ENCODE assay signal across 19 mouse cellular contexts in genomic region chr4:55894116-55894885, GRCm38 (mm10).
DNase-seq lines count a peak whose midpoint lies in the region; ATAC-seq and TF ChIP-seq lines count a peak whose summit lies in the region.
"Had no signal": no experiment of that assay in that cellular context is flagged by ENCODE, and none has a peak within 500 bp of the region (broad histone marks: within the 10 kb centered on the region; RNA-seq: fewer than 3 reads in every experiment).

No protein-coding gene starts in this region.

- H3K9me3 ChIP-seq in intestine, embryonic 14.5 days (ENCODE audit: control insufficient read depth, low read length): no peaks in the 10 kb centered on the region
- no peaks in the 10 kb centered on the region for H3K9me3 ChIP-seq in intestine, embryonic 16.5 days (ENCODE audit: control insufficient read depth, low read length)
- H3K9me3 ChIP-seq in embryonic facial prominence, embryonic 14.5 days (ENCODE audit: control insufficient read depth, low read length): no peaks in the 10 kb centered on the region
- no peaks in the 10 kb centered on the region for H3K9me3 ChIP-seq in stomach, postnatal 0 days (ENCODE audit: control insufficient read depth, low read length)
- H3K9me3 ChIP-seq: forebrain, embryonic 13.5 days; neural tube, embryonic 12.5 days had no signal

- H3K4me3 ChIP-seq in intestine, embryonic 14.5 days (ENCODE audit: low read depth, low read length): no peak overlapping the region
- H3K4me3 ChIP-seq in intestine, embryonic 16.5 days (ENCODE audit: low read length): no peak overlapping the region
- H3K4me3 ChIP-seq in embryonic facial prominence, embryonic 14.5 days (ENCODE audit: low read depth, low read length): no peak overlapping the region
- H3K4me3 ChIP-seq in stomach, postnatal 0 days (ENCODE audit: low read depth, low read length): no peak overlapping the region
- H3K4me3 ChIP-seq: forebrain, embryonic 13.5 days; neural tube, embryonic 12.5 days had no signal

- no peak overlapping the region for H3K4me2 ChIP-seq in intestine, embryonic 14.5 days (ENCODE audit: low read length)
- no peak overlapping the region for H3K4me2 ChIP-seq in intestine, embryonic 16.5 days (ENCODE audit: low read depth, low read length)
- no peak overlapping the region for H3K4me2 ChIP-seq in embryonic facial prominence, embryonic 14.5 days (ENCODE audit: low read depth, low read length)
- no peak overlapping the region for H3K4me2 ChIP-seq in stomach, postnatal 0 days (replicated peaks; ENCODE audit: low read depth)
- H3K4me2 ChIP-seq: forebrain, embryonic 13.5 days; midbrain, embryonic 11.5 days; neural tube, embryonic 12.5 days had no signal

- no peak for ATAC-seq in intestine, embryonic 14.5 days (replicated peaks; ENCODE audit: low FRiP score, low TSS enrichment, low read depth)
- ATAC-seq in intestine, embryonic 16.5 days: no peak
- peak; percentile 15; the same call in 1 of the 2 replicates for ATAC-seq in embryonic facial prominence, embryonic 14.5 days (ENCODE audit: low read depth)
- ATAC-seq in stomach, postnatal 0 days (ENCODE audit: low FRiP score, low TSS enrichment): peak; percentile 45; the same call in 1 of the 2 replicates
- ATAC-seq in megakaryocyte progenitor cell, adult 5-6 weeks (replicated peaks; ENCODE audit: poor library complexity): no peak
- ATAC-seq: CD4-positive, CD25-positive, alpha-beta regulatory T cell, adult 4 months; forebrain, embryonic 13.5 days; lung, postnatal 0 days had no signal

- no peaks in the 10 kb centered on the region for H3K27me3 ChIP-seq in intestine, embryonic 14.5 days (replicated peaks; ENCODE audit: control insufficient read depth, insufficient read depth, low read length)
- no peaks in the 10 kb centered on the region for H3K27me3 ChIP-seq in intestine, embryonic 16.5 days (replicated peaks; ENCODE audit: control insufficient read depth, insufficient read depth, low read length)
- no peaks in the 10 kb centered on the region for H3K27me3 ChIP-seq in embryonic facial prominence, embryonic 14.5 days (replicated peaks; ENCODE audit: control insufficient read depth, insufficient read depth, low read length)
- no peaks in the 10 kb centered on the region for H3K27me3 ChIP-seq in stomach, postnatal 0 days (ENCODE audit: control insufficient read depth, insufficient read depth, low read length)
- H3K27me3 ChIP-seq: forebrain, embryonic 13.5 days; neural tube, embryonic 12.5 days had no signal

- H3K27ac ChIP-seq in intestine, embryonic 14.5 days (ENCODE audit: low read depth): 0 out of 2 replicates have a peak overlapping the region, but pooled peaks have one; percentile 4
- H3K27ac ChIP-seq in intestine, embryonic 16.5 days (ENCODE audit: low read length): no peak overlapping the region
- H3K27ac ChIP-seq in embryonic facial prominence, embryonic 14.5 days (replicated peaks; ENCODE audit: low read depth, low read length): 0 out of 2 replicates have a peak overlapping the region, but pooled peaks have one; percentile 28
- H3K27ac ChIP-seq in stomach, postnatal 0 days (replicated peaks): peak overlapping the region; percentile 35; the same call in 1 of the 2 replicates
- H3K27ac ChIP-seq: forebrain, embryonic 13.5 days; liver, embryonic 14.5 days; neural tube, embryonic 12.5 days had no signal

- WGBS in intestine, embryonic 14.5 days: 46% methylated on average over 12 of the region's 12 CpGs
- 55% methylated on average over 12 of the region's 12 CpGs for WGBS in intestine, embryonic 16.5 days
- 41% methylated on average over 12 of the region's 12 CpGs for WGBS in embryonic facial prominence, embryonic 14.5 days
- WGBS in stomach, postnatal 0 days: 40% methylated on average over 12 of the region's 12 CpGs

- no peak overlapping the region for H3K9ac ChIP-seq in intestine, embryonic 14.5 days (ENCODE audit: low read length)
- H3K9ac ChIP-seq in intestine, embryonic 16.5 days (ENCODE audit: low read depth, low read length): no peak overlapping the region
- H3K9ac ChIP-seq in embryonic facial prominence, embryonic 14.5 days (ENCODE audit: low read depth, low read length): no peak overlapping the region
- H3K9ac ChIP-seq in stomach, postnatal 0 days (ENCODE audit: low read length): no peak overlapping the region
- H3K9ac ChIP-seq: forebrain, embryonic 13.5 days; liver, embryonic 14.5 days; neural tube, embryonic 12.5 days had no signal

- no peak for TF ChIP-seq EP300 in stomach, postnatal 0 days (optimal IDR thresholded peaks at IDR 0.05)

- no peak for TF ChIP-seq CTCF in stomach, postnatal 0 days (IDR thresholded peaks at IDR 0.05; ENCODE audit: low read depth)

- no peak for DNase-seq in intestine, embryonic 14.5 days (ENCODE audit: low spot score)
- DNase-seq in embryonic facial prominence, embryonic 14.5 days (ENCODE audit: low spot score): peak; percentile 77
- DNase-seq in gastrocnemius, postnatal 14 days: peak; percentile 3
- DNase-seq in stomach, postnatal 0 days (ENCODE audit: low spot score): no peak
- DNase-seq in layer of hippocampus, postnatal 25 days (ENCODE audit: extremely low spot score in 1 of 2, low spot score in 1 of 2): no peak
- DNase-seq: adrenal gland, postnatal 25 days; cerebellum, adult 8-10 months; kidney, adult 9 months; layer of hippocampus, postnatal 36 days; left cerebral cortex, postnatal 4 days had no signal

- no peaks in the 10 kb centered on the region for H3K36me3 ChIP-seq in intestine, embryonic 14.5 days (ENCODE audit: control insufficient read depth, insufficient read depth, low read length)
- H3K36me3 ChIP-seq in intestine, embryonic 16.5 days (ENCODE audit: control insufficient read depth, insufficient read depth, low read length): no peaks in the 10 kb centered on the region
- no peaks in the 10 kb centered on the region for H3K36me3 ChIP-seq in embryonic facial prominence, embryonic 14.5 days (ENCODE audit: control insufficient read depth, insufficient read depth, low read length)
- no peaks in the 10 kb centered on the region for H3K36me3 ChIP-seq in stomach, postnatal 0 days (ENCODE audit: control insufficient read depth, insufficient read depth, low read length)
- H3K36me3 ChIP-seq: G1E; neural tube, embryonic 12.5 days had no signal

- no peaks in the 10 kb centered on the region for H3K4me1 ChIP-seq in intestine, embryonic 14.5 days (replicated peaks; ENCODE audit: control insufficient read depth, insufficient read depth, low read length)
- no peaks in the 10 kb centered on the region for H3K4me1 ChIP-seq in intestine, embryonic 16.5 days (ENCODE audit: control insufficient read depth, insufficient read depth, low read length)
- peaks cover 9% of the 10 kb centered on the region; the same call in 1 of the 2 replicates for H3K4me1 ChIP-seq in embryonic facial prominence, embryonic 14.5 days (ENCODE audit: control insufficient read depth, insufficient read depth, low read length)
- H3K4me1 ChIP-seq in stomach, postnatal 0 days (replicated peaks; ENCODE audit: control insufficient read depth, insufficient read depth): no peaks in the 10 kb centered on the region
- H3K4me1 ChIP-seq: forebrain, embryonic 13.5 days; neural tube, embryonic 12.5 days had no signal

- intact Hi-C loops in gastrocnemius, postnatal 14 days (cut with DNase I; ENCODE audit: low total_unique reads): no loop called here

Comparison
In these comparisons a context has a peak if more than half of its experiments do, and no peak if none do; other contexts are left out.
1. ATAC-seq: peak in embryonic facial prominence, embryonic 14.5 days (single experiment) and stomach, postnatal 0 days (single experiment); none in intestine, embryonic 14.5 days (single experiment), intestine, embryonic 16.5 days (single experiment) and megakaryocyte progenitor cell, adult 5-6 weeks (single experiment).
2. DNase-seq: peak in embryonic facial prominence, embryonic 14.5 days (single experiment) and gastrocnemius, postnatal 14 days (single experiment); none in intestine, embryonic 14.5 days (single experiment), stomach, postnatal 0 days (single experiment) and layer of hippocampus, postnatal 25 days (0 of 2).